Mouse (Mus musculus): ENCODE data around the gene Fam163a. TPM values are rescaled to one million over a fixed set of nuclear protein-coding genes. Genes with fewer than 3 reads are reported as not detected.
"Not testable (repeated sequence)": the region's sequence is repeated elsewhere in the genome, so short reads cannot be mapped to it uniquely, and the experiment has no call there.

Fam163a gene
- total RNA-seq (2014; rRNA removed) (4.6 and 5.6 TPM in 2 replicates), polyA plus RNA-seq (2015; fragmentation: Nextera tagmentation; extraction: Ambion mirVana) (4.8 TPM in 2 replicates)

- Histone ChIP-seq H3K4me3 (ENCODE audit: low read depth, low read length) (peak within 1 kb of the TSS; percentile 54), H3K27me3 (ENCODE audit: insufficient read depth, low read length) (peaks cover 12% of the 10 kb centered on the region), H3K36me3 (ENCODE audit: insufficient read depth, low read length) (no peaks in the 10 kb centered on the region), H3K4me1 (ENCODE audit: insufficient read depth, low read length) (peaks cover 3% of the 10 kb centered on the region; the same call in 1 of the 2 replicates), H3K9me3 (ENCODE audit: low read length) (no peaks in the 10 kb centered on the region), H3K27ac (ENCODE audit: low read depth, low read length) (peak within 1 kb of the TSS; percentile 32; the same call in 1 of the 2 replicates), H3K4me2 (ENCODE audit: low read depth, low read length, poor library complexity, severe bottlenecking) (peak within 1 kb of the TSS; percentile 86), H3K9ac (replicated peaks; ENCODE audit: low read length, poor library complexity, severe bottlenecking) (peak within 1 kb of the TSS; percentile 51)
- WGBS: under 1% methylated on average over 28 of the region's 44 CpGs
- 0 out of 2 replicates have a peak, but pooled peaks have one; percentile 13 for TF ChIP-seq CTCF (IDR thresholded peaks at IDR 0.05)
- ATAC-seq (ENCODE audit: low FRiP score) (peak; percentile 68), DNase-seq (ENCODE audit: low spot score) (no peak)
Measured at GRCm38 (mm10) chr1:156204656-156205131, at the start of gene Fam163a. Fam163a (minus strand) TSS chr1:156205026.

DNA sequence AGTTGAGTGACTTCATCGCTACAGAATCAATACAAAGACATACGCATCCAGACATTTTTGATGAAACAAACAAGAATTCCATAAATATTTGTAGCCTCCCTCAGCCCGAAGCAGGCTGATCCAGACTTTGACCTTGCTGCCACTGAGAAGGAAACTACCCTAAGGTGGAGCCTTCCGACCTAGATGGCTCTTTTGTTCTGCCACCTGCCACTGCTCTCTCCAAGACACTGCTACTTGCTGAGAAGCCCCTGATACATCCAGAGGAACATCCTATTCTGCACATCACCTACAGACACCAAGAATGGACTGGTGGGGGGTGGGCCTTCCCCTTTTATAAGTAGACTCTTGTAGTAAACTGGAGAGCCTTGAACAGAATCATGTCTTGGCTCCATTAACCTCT, 46.3 kb upstream of the Fam163a start:
- H3K36me3 ChIP-seq (ENCODE audit: insufficient read depth, low read length); ATAC-seq (ENCODE audit: low FRiP score): not testable (repeated sequence)
- WGBS: 90% methylated on average over 4 of the region's 4 CpGs

DNA sequence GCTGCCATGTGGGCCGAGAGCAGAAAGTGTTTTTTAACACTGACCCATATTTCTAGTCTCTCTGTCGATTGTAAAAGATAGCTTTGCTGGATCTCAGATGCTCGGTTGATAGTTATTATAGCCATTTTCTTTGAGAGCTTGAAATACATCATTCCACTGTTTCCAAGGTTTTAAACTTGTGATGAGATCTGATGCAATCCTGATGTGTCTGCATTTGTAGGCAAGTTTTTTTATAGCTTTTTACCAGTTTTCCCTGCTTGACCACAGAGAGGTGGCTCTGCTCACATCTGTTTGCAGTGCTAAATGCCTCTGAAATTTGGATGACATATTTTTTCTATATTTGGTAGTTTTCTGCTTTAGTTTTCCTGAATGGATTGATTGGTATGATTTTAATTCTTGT, 43.1 kb upstream of the Fam163a start:
- 79% methylated on average over 3 of the region's 3 CpGs for WGBS
- no peaks in the 10 kb centered on the region for H3K4me1 ChIP-seq (ENCODE audit: insufficient read depth, low read length)
- no peak overlapping the region for H3K4me3 ChIP-seq (ENCODE audit: low read depth, low read length)

More for the DNA sequence above, 46.3 kb upstream of the Fam163a start:
- H3K9me3 ChIP-seq (ENCODE audit: low read length); H3K4me3 ChIP-seq (ENCODE audit: low read depth, low read length); H3K4me2 ChIP-seq (ENCODE audit: low read depth, low read length, poor library complexity, severe bottlenecking); H3K27me3 ChIP-seq (ENCODE audit: insufficient read depth, low read length); H3K4me1 ChIP-seq (ENCODE audit: insufficient read depth, low read length); DNase-seq (ENCODE audit: low spot score); H3K27ac ChIP-seq (ENCODE audit: low read depth, low read length); H3K9ac ChIP-seq (replicated peaks; ENCODE audit: low read length, poor library complexity, severe bottlenecking): not testable (repeated sequence)

DNA sequence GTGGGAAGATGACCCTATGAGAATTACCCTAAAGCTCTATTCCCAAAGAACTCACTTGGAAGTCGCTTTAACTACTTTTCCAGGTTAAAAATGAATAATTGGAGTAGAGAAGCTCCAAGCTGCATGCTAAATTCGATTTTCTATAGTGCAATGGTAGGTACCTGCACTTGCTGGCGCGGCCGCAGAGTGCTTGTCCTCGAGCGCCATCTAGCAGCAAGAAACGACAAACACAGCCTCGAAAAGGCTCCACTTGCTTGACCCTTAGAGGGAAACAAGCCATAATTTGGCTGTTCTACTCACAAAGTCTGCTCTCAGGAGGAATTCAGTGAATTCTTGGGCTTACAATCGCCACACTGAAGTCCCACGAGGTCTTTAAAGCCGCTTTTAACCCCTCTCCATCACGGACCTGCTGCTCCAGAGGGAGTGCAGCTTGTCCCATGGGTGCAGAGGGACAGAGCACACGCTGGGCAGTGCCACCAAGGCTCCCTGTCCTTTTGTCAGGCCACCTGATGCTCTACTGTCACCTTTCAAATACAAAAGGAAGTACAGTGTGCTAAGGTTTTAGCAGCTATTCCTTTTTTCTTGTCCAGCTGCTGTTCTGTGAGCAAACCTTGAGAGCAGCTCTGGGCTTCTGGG, 37.0 kb upstream of the Fam163a start:
- no peak for ATAC-seq (ENCODE audit: low FRiP score)
- 7% methylated on average over 14 of the region's 14 CpGs for WGBS
- H3K4me2 ChIP-seq (ENCODE audit: low read depth, low read length, poor library complexity, severe bottlenecking): no peak overlapping the region

More for the DNA sequence above, 43.1 kb upstream of the Fam163a start:
- no peak overlapping the region for H3K27ac ChIP-seq (ENCODE audit: low read depth, low read length)
- no peak overlapping the region for H3K9ac ChIP-seq (replicated peaks; ENCODE audit: low read length, poor library complexity, severe bottlenecking)
- H3K36me3 ChIP-seq (ENCODE audit: insufficient read depth, low read length): no peaks in the 10 kb centered on the region
- DNase-seq (ENCODE audit: low spot score): no peak
- no peak for TF ChIP-seq CTCF (IDR thresholded peaks at IDR 0.05)
- H3K4me2 ChIP-seq (ENCODE audit: low read depth, low read length, poor library complexity, severe bottlenecking): no peak overlapping the region
- no peak for ATAC-seq (ENCODE audit: low FRiP score)
- H3K9me3 ChIP-seq (ENCODE audit: low read length): no peaks in the 10 kb centered on the region
- no peaks in the 10 kb centered on the region for H3K27me3 ChIP-seq (ENCODE audit: insufficient read depth, low read length)

GRCm38 (mm10) chr1:156241035-156241434, 36.2 kb upstream of the Fam163a start:
- Histone ChIP-seq H3K36me3 (ENCODE audit: insufficient read depth, low read length) (no peaks in the 10 kb centered on the region), H3K4me3 (ENCODE audit: low read depth, low read length) (no peak overlapping the region), H3K4me2 (ENCODE audit: low read depth, low read length, poor library complexity, severe bottlenecking) (no peak overlapping the region), H3K4me1 (ENCODE audit: insufficient read depth, low read length) (no peaks in the 10 kb centered on the region), H3K27me3 (ENCODE audit: insufficient read depth, low read length) (no peaks in the 10 kb centered on the region), H3K9ac (replicated peaks; ENCODE audit: low read length, poor library complexity, severe bottlenecking) (no peak overlapping the region), H3K27ac (ENCODE audit: low read depth, low read length) (no peak overlapping the region), H3K9me3 (ENCODE audit: low read length) (no peaks in the 10 kb centered on the region)
- DNase-seq (ENCODE audit: low spot score) (peak; percentile 75), ATAC-seq (ENCODE audit: low FRiP score) (no peak)
- whole genome bisulfite sequencing: 45% methylated on average over 2 of the region's 2 CpGs
- peak; percentile 77 for TF ChIP-seq CTCF (IDR thresholded peaks at IDR 0.05)

More for the DNA sequence above, 37.0 kb upstream of the Fam163a start:
- TF ChIP-seq CTCF (IDR thresholded peaks at IDR 0.05): peak; percentile 92
- H3K4me3 ChIP-seq (ENCODE audit: low read depth, low read length): no peak overlapping the region
- H3K36me3 ChIP-seq (ENCODE audit: insufficient read depth, low read length): no peaks in the 10 kb centered on the region
- DNase-seq (ENCODE audit: low spot score): peak; percentile 80
- no peak overlapping the region for H3K27ac ChIP-seq (ENCODE audit: low read depth, low read length)
- no peaks in the 10 kb centered on the region for H3K9me3 ChIP-seq (ENCODE audit: low read length)
- H3K27me3 ChIP-seq (ENCODE audit: insufficient read depth, low read length): no peaks in the 10 kb centered on the region
- H3K4me1 ChIP-seq (ENCODE audit: insufficient read depth, low read length): no peaks in the 10 kb centered on the region
- H3K9ac ChIP-seq (replicated peaks; ENCODE audit: low read length, poor library complexity, severe bottlenecking): no peak overlapping the region

- 89% methylated on average over 6 of the region's 6 CpGs for WGBS
- no peaks in the 10 kb centered on the region for H3K9me3 ChIP-seq (ENCODE audit: low read length)
- H3K4me3 ChIP-seq (ENCODE audit: low read depth, low read length): no peak overlapping the region
- TF ChIP-seq CTCF (IDR thresholded peaks at IDR 0.05): no peak
- no peak overlapping the region for H3K9ac ChIP-seq (replicated peaks; ENCODE audit: low read length, poor library complexity, severe bottlenecking)
- ATAC-seq (ENCODE audit: low FRiP score) (no peak), DNase-seq (ENCODE audit: low spot score) (no peak)
- no peaks in the 10 kb centered on the region for H3K4me1 ChIP-seq (ENCODE audit: insufficient read depth, low read length)
- no peaks in the 10 kb centered on the region for H3K27me3 ChIP-seq (ENCODE audit: insufficient read depth, low read length)
- H3K36me3 ChIP-seq (ENCODE audit: insufficient read depth, low read length): no peaks in the 10 kb centered on the region
- H3K4me2 ChIP-seq (ENCODE audit: low read depth, low read length, poor library complexity, severe bottlenecking): no peak overlapping the region
- no peak overlapping the region for H3K27ac ChIP-seq (ENCODE audit: low read depth, low read length)
Measured at GRCm38 (mm10) chr1:156231122-156231521, 26.3 kb upstream of the Fam163a start.
